In genomic region chr10:8858718-8859117, GRCm38 (mm10) we compare ENCODE assay signal across 21 mouse cellular contexts.
"Had no signal": no experiment of that assay in that cellular context is flagged by ENCODE, and none has a peak within 500 bp of the region (broad histone marks: within the 10 kb centered on the region; RNA-seq: fewer than 3 reads in every experiment).

No protein-coding gene starts in this region.

- H3K27ac ChIP-seq: kidney, postnatal 0 days; left cerebral cortex, adult 2 months; limb, embryonic 12.5 days; limb, embryonic 15.5 days; liver, embryonic 14.5 days; midbrain, embryonic 13.5 days; neural tube, embryonic 12.5 days; neural tube, embryonic 15.5 days had no signal

- DNase-seq: kidney, adult 2 months; kidney, postnatal 25 days; layer of hippocampus, postnatal 36 days; left cerebral cortex, postnatal 4 days; liver, postnatal 0 days; lung, embryonic 14.5 days; right cerebral cortex, adult 18-20 months; right cerebral cortex, postnatal 25 days; spleen, adult 18-20 months; thymus, postnatal 25 days had no signal

- H3K9me3 ChIP-seq: limb, embryonic 12.5 days; limb, embryonic 15.5 days; midbrain, embryonic 13.5 days; neural tube, embryonic 12.5 days; neural tube, embryonic 15.5 days had no signal

- ATAC-seq: intestine, postnatal 0 days; liver, postnatal 0 days; lung, postnatal 0 days; midbrain, embryonic 13.5 days had no signal

- H3K4me3 ChIP-seq: left cerebral cortex, adult 2 months; limb, embryonic 12.5 days; limb, embryonic 15.5 days; midbrain, embryonic 13.5 days; neural tube, embryonic 12.5 days; neural tube, embryonic 15.5 days had no signal

- H3K36me3 ChIP-seq: limb, embryonic 12.5 days; limb, embryonic 15.5 days; midbrain, embryonic 13.5 days; neural tube, embryonic 12.5 days; neural tube, embryonic 15.5 days had no signal

- H3K4me2 ChIP-seq: limb, embryonic 12.5 days; limb, embryonic 15.5 days; liver, embryonic 11.5 days; lung, embryonic 14.5 days; midbrain, embryonic 13.5 days; neural tube, embryonic 12.5 days; neural tube, embryonic 15.5 days had no signal

- H3K27me3 ChIP-seq: limb, embryonic 12.5 days; limb, embryonic 15.5 days; midbrain, embryonic 13.5 days; neural tube, embryonic 12.5 days; neural tube, embryonic 15.5 days had no signal

- H3K4me1 ChIP-seq: midbrain, embryonic 13.5 days; neural tube, embryonic 12.5 days had no signal

- H3K9ac ChIP-seq: limb, embryonic 12.5 days; limb, embryonic 15.5 days; liver, embryonic 14.5 days; liver, postnatal 0 days; lung, embryonic 14.5 days; midbrain, embryonic 13.5 days; neural tube, embryonic 12.5 days; neural tube, embryonic 15.5 days had no signal
